Mouse (Mus musculus) stomach, embryonic 15.5 days (tissue): ENCODE data around the gene Phc1. TPM values are rescaled to one million over a fixed set of nuclear protein-coding genes. Genes with fewer than 3 reads are reported as not detected.
"Not testable (repeated sequence)": the region's sequence is repeated elsewhere in the genome, so short reads cannot be mapped to it uniquely, and the experiment has no call there.

Experiments used
- ATAC-seq: fragments of 200-750 bp; cut with Nextera tagmentation; 2 replicates; pipeline ENCODE4 v1.8.0; 2017; ENCODE audit warnings: low read depth, moderate number of reproducible peaks, moderate TSS enrichment; ENCODE audit not compliant: insufficient read depth, low FRiP score
- H3K27ac ChIP-seq: fragments of 300-500 bp; sonication (generic); 2 replicates; pipeline ENCODE4 v1.5.1; 2015; ENCODE audit warnings: mild to moderate bottlenecking, inconsistent platforms
- H3K27me3 ChIP-seq: fragments of 300-500 bp; sonication (generic); replicated peaks from 2 replicates; pipeline ENCODE4 v1.6.1; 2015; ENCODE audit warnings: inconsistent platforms
- H3K36me3 ChIP-seq: fragments of 300-500 bp; sonication (generic); 2 replicates; pipeline ENCODE4 v1.6.1; 2015; ENCODE audit warnings: inconsistent platforms
- H3K4me1 ChIP-seq: fragments of 300-500 bp; sonication (generic); 2 replicates; pipeline ENCODE4 v1.6.1; 2015; ENCODE audit warnings: inconsistent platforms
- H3K4me2 ChIP-seq: fragments of 300-500 bp; sonication (generic); 2 replicates; pipeline ENCODE4 v1.6.1; 2015; ENCODE audit warnings: mild to moderate bottlenecking, inconsistent platforms
- H3K4me3 ChIP-seq: fragments of 300-500 bp; sonication (generic); replicated peaks from 2 replicates; pipeline ENCODE4 v1.5.1; 2015; ENCODE audit warnings: inconsistent platforms
- H3K9ac ChIP-seq: fragments of 300-500 bp; sonication (generic); 2 replicates; pipeline ENCODE4 v1.6.1; 2015; ENCODE audit warnings: inconsistent platforms
- H3K9me3 ChIP-seq: fragments of 300-500 bp; sonication (generic); 2 replicates; pipeline ENCODE4 v1.6.1; 2016; ENCODE audit warnings: inconsistent platforms
- WGBS: fragments of 180-500 bp; shearing (Covaris S2); methylation state at CpG from one replicate; pipeline ENCODE4 v1.1.7; 2015; 5-methylcytosine and 5-hydroxymethylcytosine counted together
- polyA plus RNA-seq: library from polyadenylated mRNA; unstranded; fragments of >200 nt; fragmentation: Nextera tagmentation; extraction: Ambion mirVana; gene quantifications from 2 replicates; pipeline ENCODE4 v1.2.1, GENCODE M21; 2015

The Phc1 gene
- polyA plus RNA-seq, 1 experiment from 2014 or later, result 12.8 TPM

DNA sequence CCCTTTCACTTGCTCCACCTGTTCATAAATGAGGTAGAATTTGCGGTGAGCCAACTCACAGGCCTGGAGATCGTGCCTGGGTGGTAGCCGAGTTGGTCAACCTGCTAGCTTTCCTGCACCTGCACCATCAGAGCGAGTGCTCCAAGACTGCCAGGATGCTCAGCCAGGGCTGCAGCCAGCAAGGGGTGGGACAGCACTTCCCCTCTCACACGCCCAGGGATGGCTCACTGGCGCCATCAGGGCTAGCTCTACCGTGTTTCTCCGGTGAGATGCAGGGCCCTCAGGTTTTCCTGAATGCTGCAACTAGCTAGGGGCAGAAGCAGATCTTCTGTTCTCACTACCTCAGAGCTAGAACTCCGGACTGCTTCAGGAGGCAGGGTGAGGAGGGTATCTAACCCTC is 15.5 kb upstream of the Phc1 start:
- ATAC-seq, result no peak

DNA sequence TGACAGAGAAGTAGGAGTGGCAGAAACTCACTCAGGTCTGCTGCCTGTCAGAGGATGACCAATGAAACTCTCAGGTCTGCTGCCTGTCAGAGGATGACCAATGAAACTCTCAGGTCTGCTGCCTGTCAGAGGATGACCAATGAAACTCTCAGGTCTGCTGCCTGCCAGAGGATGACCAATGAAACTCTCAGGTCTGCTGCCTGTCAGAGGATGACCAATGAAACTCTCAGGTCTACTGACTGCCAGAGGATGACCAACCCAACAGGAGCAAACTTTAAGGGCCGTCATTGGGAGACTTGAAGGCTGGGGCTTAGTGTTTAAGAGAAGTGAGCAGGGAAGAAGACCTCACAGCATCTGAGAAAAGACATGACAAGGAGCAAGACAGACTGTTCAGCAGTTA is 7.0 kb upstream of the Phc1 start:
- H3K4me2 ChIP-seq, H3K4me1 ChIP-seq, H3K36me3 ChIP-seq, H3K9me3 ChIP-seq, ATAC-seq, H3K27me3 ChIP-seq, H3K9ac ChIP-seq, H3K4me3 ChIP-seq, H3K27ac ChIP-seq: not testable (repeated sequence)
- 59% methylated on average over 1 of the region's 1 CpGs for WGBS

More for the DNA sequence above, 15.5 kb upstream of the Phc1 start:
- H3K4me3 ChIP-seq, result no peak overlapping the region
- H3K36me3 ChIP-seq, result no peaks in the 10 kb centered on the region
- H3K4me1 ChIP-seq, result no peaks in the 10 kb centered on the region
- H3K27me3 ChIP-seq, result no peaks in the 10 kb centered on the region
- H3K27ac ChIP-seq, result no peak overlapping the region
- H3K9ac ChIP-seq, result no peak overlapping the region
- no peak overlapping the region for H3K4me2 ChIP-seq
- WGBS, result 47% methylated on average over 9 of the region's 9 CpGs
- H3K9me3 ChIP-seq, result no peaks in the 10 kb centered on the region

DNA sequence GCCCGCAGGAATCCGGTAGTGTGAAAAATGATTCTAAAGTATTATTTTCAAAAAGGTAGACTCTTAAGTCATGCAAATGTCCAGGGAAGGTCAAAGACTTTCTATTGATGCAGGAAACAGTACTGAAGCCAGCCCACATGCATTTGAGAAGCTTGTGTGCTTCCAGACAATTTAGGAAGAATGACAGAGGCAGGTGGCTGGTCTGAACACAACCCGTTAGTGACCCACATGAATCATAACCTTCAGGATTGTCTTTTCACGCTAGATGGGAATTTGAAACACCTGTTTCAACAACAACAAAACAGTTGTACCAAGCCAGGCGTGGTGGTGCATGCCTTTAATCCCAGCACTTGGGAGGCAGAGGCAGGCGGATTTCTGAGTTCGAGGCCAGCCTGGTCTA is 6.0 kb upstream of the Phc1 start:
- Histone ChIP-seq H3K27me3 (no peaks in the 10 kb centered on the region), H3K9me3 (no peaks in the 10 kb centered on the region), H3K9ac (no peak overlapping the region), H3K4me3 (no peak overlapping the region), H3K27ac (no peak overlapping the region), H3K36me3 (no peaks in the 10 kb centered on the region), H3K4me1 (no peaks in the 10 kb centered on the region), H3K4me2 (no peak overlapping the region)
- 81% methylated on average over 7 of the region's 7 CpGs for WGBS
- no peak for ATAC-seq

DNA sequence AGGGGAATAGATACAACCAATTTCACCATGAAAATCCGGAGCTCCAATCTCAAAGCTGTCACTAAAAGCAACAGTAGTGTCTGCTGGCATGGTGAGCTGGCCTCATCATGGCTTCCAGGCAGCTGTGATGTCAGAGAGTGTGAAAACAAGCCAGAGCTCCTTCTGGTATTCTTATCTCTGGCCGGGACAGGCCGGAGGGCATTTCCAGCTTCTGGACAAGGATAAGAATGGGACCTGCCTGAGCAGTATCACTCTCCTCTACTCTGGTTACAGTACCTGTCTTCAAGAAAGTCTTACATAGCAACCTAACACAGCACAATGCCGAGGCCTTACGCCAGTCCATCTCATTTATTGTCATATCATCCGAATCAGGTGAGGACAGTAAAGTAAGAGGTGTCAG is 5.4 kb upstream of the Phc1 start:
- H3K9ac ChIP-seq, result no peak overlapping the region
- H3K27me3 ChIP-seq, result no peaks in the 10 kb centered on the region
- no peak overlapping the region for H3K4me3 ChIP-seq
- no peak overlapping the region for H3K4me2 ChIP-seq
- no peak for ATAC-seq
- H3K9me3 ChIP-seq, result no peaks in the 10 kb centered on the region
- 0 out of 2 replicates have a peak, but pooled peaks cover 2% of the 10 kb centered on the region for H3K4me1 ChIP-seq
- WGBS, result 66% methylated on average over 6 of the region's 6 CpGs
- H3K36me3 ChIP-seq, result no peaks in the 10 kb centered on the region
- no peak overlapping the region for H3K27ac ChIP-seq

DNA sequence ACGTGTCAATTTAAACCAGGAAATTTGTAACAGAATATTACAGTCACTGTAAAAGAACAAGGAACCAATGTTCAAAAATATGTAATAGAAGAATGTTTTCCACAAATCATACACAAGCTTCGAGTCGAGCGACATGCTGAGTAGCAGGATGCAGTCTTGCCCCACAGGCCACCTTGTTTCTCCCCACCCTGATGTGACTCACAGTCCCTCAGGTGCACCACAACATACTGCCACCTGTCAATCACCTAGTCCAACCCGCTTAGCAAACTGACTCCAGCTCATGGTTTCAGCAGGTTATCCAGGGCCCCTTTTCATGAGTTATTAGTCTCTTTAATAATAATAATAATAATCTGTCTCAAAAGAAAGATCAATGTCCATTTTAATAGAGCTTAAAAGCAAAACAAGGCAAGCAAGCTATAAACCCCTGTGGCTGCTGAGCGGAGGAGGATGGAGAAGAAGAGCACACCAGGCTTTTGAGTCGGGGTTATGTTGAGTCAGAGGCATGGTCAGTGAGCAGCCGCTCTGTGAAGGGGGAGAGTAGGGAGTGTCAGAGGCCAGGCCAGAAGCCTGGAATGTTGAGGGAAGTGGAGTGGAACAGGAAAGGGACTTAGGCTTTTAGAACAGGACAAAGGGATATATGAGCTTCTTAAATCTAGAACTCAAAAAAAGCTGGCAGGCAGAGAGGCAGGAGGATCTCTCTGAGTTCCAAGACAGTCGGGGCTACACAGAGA is 4.2 kb upstream of the Phc1 start:
- Histone ChIP-seq H3K27ac (no peak overlapping the region), H3K9me3 (no peaks in the 10 kb centered on the region), H3K4me3 (no peak overlapping the region), H3K4me1 (0 out of 2 replicates have a peak, but pooled peaks cover 2% of the 10 kb centered on the region), H3K9ac (no peak overlapping the region), H3K27me3 (no peaks in the 10 kb centered on the region), H3K4me2 (no peak overlapping the region), H3K36me3 (no peaks in the 10 kb centered on the region)
- ATAC-seq, result no peak
- 42% methylated on average over 9 of the region's 9 CpGs for WGBS

DNA sequence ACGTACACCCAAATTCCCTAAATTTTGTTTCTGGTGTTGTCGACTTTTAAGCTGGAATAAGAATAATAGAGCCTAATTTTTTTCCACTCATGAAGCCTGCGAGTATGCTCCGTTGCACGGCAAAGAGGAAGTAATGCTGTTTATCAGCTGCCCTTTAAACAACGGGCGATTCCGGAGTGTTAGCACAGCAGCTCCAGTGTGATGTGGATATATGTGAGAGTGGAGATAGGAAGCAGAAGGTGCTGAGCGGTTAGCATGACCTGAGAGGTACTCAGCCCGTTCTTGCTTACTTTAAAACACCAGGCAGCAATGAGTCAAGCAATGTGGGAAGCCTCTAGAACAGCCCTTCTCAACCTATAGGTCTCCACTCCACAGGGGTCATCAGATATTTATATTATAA is 3.4 kb upstream of the Phc1 start:
- no peaks in the 10 kb centered on the region for H3K9me3 ChIP-seq
- H3K4me1 ChIP-seq, result 0 out of 2 replicates have a peak, but pooled peaks cover 3% of the 10 kb centered on the region
- peak overlapping the region; percentile 2; the same call in 1 of the 2 replicates for H3K4me2 ChIP-seq
- ATAC-seq, result no peak
- no peak overlapping the region for H3K9ac ChIP-seq
- 14% methylated on average over 10 of the region's 10 CpGs for WGBS
- H3K4me3 ChIP-seq, result no peak overlapping the region
- no peaks in the 10 kb centered on the region for H3K27me3 ChIP-seq
- no peak overlapping the region for H3K27ac ChIP-seq
- H3K36me3 ChIP-seq, result no peaks in the 10 kb centered on the region

DNA sequence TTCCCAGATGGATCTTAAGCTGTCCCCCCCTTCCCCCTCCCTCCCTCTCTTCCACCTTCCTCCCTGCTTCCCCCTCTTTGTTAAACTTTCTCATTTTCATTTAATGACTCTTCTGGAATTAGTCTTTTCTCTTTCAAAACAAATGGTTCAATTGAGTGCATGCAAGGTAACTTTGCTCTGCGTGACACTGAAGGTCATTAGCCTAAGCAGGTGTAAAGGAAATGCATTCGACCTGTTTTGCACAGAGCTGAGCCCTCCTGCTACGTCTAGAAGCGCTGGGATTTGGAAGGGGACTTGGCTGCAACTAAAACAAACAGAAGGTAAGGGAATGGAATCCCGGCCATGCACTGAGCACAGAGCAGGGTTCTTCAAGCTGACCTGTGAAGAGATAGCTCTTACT is 1.8 kb upstream of the Phc1 start:
- Histone ChIP-seq H3K4me1 (peaks cover 10% of the 10 kb centered on the region; the same call in 1 of the 2 replicates), H3K9ac (no peak overlapping the region), H3K9me3 (no peaks in the 10 kb centered on the region), H3K4me3 (no peak overlapping the region), H3K27ac (no peak overlapping the region), H3K4me2 (no peak overlapping the region), H3K36me3 (no peaks in the 10 kb centered on the region), H3K27me3 (no peaks in the 10 kb centered on the region)
- 19% methylated on average over 5 of the region's 5 CpGs for WGBS
- ATAC-seq, result no peak

DNA sequence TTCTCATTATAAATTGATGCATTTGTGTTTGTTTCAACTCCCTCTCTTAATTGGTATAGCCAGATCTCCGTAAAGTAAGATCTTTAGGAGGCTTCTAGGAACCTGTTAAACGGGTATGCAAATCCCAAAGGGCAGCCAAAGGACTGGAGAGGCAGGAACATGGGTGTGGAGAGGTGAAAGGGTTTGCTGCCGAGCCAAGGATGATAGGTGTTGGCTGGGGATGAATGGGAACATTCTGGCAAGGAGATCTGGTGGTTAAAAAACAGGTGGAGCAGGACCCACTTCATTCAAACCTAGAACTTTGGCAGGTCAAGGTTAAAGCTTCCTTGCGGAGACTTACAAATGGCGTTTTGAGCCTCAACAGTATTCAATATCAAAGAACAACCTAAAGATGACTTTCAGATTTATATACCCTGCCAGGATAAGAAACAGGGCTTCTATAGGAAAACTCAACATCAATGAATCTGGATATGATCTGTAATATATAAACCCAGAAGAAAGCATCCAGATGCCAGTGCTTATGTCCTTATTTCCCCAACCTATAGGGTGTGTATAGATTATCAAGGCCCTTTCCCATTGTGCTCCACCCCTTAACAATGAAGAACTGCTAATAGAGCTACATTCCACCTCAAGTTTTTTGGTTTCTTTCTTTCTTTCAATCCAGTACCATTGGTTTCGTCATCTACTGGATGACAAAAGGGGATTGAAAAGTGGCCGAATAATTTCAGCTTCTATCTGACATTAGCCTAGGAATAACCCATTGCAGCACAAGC is 863 bp upstream of the Phc1 start:
- peak overlapping the region; percentile 71; the same call in 1 of the 2 replicates for H3K4me2 ChIP-seq
- no peak for ATAC-seq

DNA sequence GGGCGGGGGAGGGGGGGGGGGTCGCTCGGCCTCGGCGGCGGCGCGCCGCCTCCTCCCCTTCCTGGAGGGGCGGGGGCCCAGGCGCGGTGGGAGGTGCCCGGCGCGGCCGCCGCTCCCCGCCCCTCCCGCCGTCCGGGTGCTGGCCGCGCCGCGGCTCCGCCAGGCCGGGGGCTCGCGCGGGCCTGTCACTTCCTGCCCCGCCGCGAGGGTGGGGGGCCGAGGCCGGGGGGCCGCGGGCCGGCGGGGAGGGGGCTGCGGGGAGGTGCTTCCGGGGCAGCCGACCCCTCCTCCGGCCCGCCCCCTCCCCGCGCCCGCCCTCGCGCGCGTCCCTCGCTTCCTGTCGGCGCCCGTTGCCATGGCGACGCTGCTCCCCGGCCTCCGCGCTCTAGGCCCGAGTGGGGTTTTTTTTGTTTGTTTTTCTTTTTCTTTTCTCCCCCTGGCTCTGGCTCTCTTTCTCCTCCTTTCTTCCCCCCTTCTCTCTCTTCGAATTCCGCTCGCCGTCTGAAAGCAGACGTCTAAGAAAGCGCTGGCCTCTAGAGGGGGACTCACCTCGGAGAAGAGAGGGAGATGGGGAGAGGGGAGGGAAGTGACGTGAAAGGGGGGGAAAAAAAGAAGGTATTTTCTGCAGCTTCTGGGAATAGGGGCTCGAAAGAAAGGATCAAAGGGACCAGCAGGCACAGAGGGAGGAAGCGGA is 566 bp downstream of the Phc1 start:
- Histone ChIP-seq H3K27ac (peak overlapping the region; percentile 94), H3K4me2 (peak overlapping the region; percentile 71), H3K36me3 (peaks cover 8% of the 10 kb centered on the region), H3K9ac (peak overlapping the region; percentile 60), H3K9me3 (no peaks in the 10 kb centered on the region), H3K4me3 (peak overlapping the region; percentile 75), H3K4me1 (peaks cover 10% of the 10 kb centered on the region; the same call in 1 of the 2 replicates), H3K27me3 (no peaks in the 10 kb centered on the region)
- WGBS, result 0% methylated on average over 27 of the region's 71 CpGs
- ATAC-seq, result peak; percentile 81

More for the DNA sequence above, 863 bp upstream of the Phc1 start:
- Histone ChIP-seq H3K27ac (peak overlapping the region; percentile 94), H3K4me3 (no peak overlapping the region), H3K9me3 (no peaks in the 10 kb centered on the region), H3K4me1 (peaks cover 10% of the 10 kb centered on the region; the same call in 1 of the 2 replicates), H3K9ac (no peak overlapping the region), H3K27me3 (no peaks in the 10 kb centered on the region), H3K36me3 (peaks cover 3% of the 10 kb centered on the region; the same call in 1 of the 2 replicates)
- 48% methylated on average over 7 of the region's 7 CpGs for WGBS

DNA sequence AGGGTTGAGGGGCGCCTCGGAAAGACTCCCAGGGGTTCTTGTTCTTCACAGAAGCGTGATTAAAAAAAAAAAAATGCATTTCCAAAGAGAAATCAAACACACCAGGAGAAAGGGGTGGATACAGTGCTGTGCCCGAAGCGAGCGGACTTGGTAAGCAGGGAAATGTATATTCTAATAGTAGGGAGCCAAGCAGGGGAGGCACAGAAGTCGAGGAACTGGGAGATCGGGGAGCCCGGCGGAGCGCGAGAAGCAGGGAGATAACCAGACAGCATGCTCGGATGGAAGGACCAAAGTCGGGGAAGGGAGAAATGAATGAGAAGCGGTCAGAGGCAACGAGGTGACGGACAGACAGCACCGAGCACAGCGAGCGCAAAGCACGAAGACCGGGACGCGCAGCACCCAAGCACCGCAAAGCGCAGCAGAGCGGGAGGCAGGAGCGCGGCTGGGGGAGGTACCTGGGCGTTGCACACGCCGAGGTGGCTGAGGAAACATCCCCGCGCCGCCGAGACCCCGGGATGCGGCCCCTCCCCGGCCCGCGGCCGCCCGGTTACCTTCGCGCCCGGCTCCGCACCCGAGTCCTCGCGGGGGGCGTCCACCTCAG is 1.2 kb downstream of the Phc1 start:
- Histone ChIP-seq H3K9ac (peak overlapping the region; percentile 60; the same call in 1 of the 2 replicates), H3K4me3 (peak overlapping the region; percentile 75), H3K4me2 (peak overlapping the region; percentile 71), H3K36me3 (peaks cover 12% of the 10 kb centered on the region), H3K4me1 (peaks cover 10% of the 10 kb centered on the region; the same call in 1 of the 2 replicates), H3K9me3 (no peaks in the 10 kb centered on the region), H3K27me3 (no peaks in the 10 kb centered on the region), H3K27ac (peak overlapping the region; percentile 94)
- peak; percentile 77 for ATAC-seq
- WGBS, result under 1% methylated on average over 25 of the region's 51 CpGs

DNA sequence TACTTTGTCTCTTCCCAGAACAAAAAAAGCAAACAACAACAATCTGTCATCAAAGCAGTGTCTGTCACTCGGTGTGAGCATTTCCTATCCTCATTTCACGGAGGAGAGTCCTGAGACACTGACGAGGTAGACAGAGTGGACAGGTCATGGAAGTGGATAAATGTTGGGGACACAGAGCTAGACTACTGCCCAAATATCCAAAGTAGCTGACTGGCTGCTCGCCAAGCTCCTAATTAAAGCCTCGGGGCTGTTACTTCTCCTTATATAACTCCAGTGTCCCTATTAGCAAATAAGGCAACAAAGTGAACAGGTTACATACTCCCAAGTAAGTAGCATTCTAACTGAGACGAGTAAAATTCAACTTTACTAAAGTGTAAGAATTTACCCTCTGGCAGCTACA is 2.8 kb downstream of the Phc1 start:
- H3K27ac ChIP-seq, result no peak overlapping the region
- H3K9ac ChIP-seq, result no peak overlapping the region
- no peaks in the 10 kb centered on the region for H3K9me3 ChIP-seq
- peaks cover 10% of the 10 kb centered on the region; the same call in 1 of the 2 replicates for H3K4me1 ChIP-seq
- 56% methylated on average over 6 of the region's 6 CpGs for WGBS
- H3K4me2 ChIP-seq, result no peak overlapping the region
- no peak for ATAC-seq
- H3K36me3 ChIP-seq, result peaks cover 22% of the 10 kb centered on the region
- no peak overlapping the region for H3K4me3 ChIP-seq
- no peaks in the 10 kb centered on the region for H3K27me3 ChIP-seq
